Mouse (Mus musculus): Measurements from ENCODE around the gene Rhbdf2.
A peak's percentile ranks its signal among the peaks of the same experiment; 100 is the strongest.

The Rhbdf2 gene

GRCm38 (mm10) chr11:116666566-116666965 is 39.7 kb upstream of the Rhbdf2 start:
- Histone ChIP-seq H3K9me3 (ENCODE audit: low read length) (no peaks in the 10 kb centered on the region), H3K27me3 (ENCODE audit: insufficient read depth, low read length) (peaks cover 36% of the 10 kb centered on the region), H3K4me1 (replicated peaks; ENCODE audit: low read depth, low read length) (peaks cover 78% of the 10 kb centered on the region), H3K36me3 (ENCODE audit: insufficient read depth, low read length) (no peaks in the 10 kb centered on the region), H3K4me3 (replicated peaks; ENCODE audit: low read length) (no peak overlapping the region)
- no peak for TF ChIP-seq CTCF (conservative IDR thresholded peaks at IDR 0.05; ENCODE audit: low read length)

- no peak overlapping the region for H3K4me3 ChIP-seq (replicated peaks; ENCODE audit: low read length)
- H3K36me3 ChIP-seq (ENCODE audit: insufficient read depth, low read length) = no peaks in the 10 kb centered on the region
- H3K27me3 ChIP-seq (ENCODE audit: insufficient read depth, low read length) = peaks cover 42% of the 10 kb centered on the region
- H3K9me3 ChIP-seq (ENCODE audit: low read length) = no peaks in the 10 kb centered on the region
- peaks cover 83% of the 10 kb centered on the region for H3K4me1 ChIP-seq (replicated peaks; ENCODE audit: low read depth, low read length)
- TF ChIP-seq NANOG (IDR thresholded peaks at IDR 0.05; ENCODE audit: borderline replicate concordance, low read length) (no peak), POU5F1 (IDR thresholded peaks at IDR 0.05; ENCODE audit: borderline replicate concordance, low read length) (no peak), CTCF (conservative IDR thresholded peaks at IDR 0.05; ENCODE audit: low read length) (no peak)
Observed at GRCm38 (mm10) chr11:116665289-116665688, 38.5 kb upstream of the Rhbdf2 start.

- H3K36me3 ChIP-seq (ENCODE audit: insufficient read depth, low read length) = no peaks in the 10 kb centered on the region
Observed at GRCm38 (mm10) chr11:116661948-116662377, 35.1 kb upstream of the Rhbdf2 start.

GRCm38 (mm10) chr11:116661291-116661947 is 34.6 kb upstream of the Rhbdf2 start:
- Histone ChIP-seq H3K4me3 (replicated peaks; ENCODE audit: low read length) (peak overlapping the region; percentile 41), H3K27me3 (ENCODE audit: insufficient read depth, low read length) (peaks cover 49% of the 10 kb centered on the region), H3K36me3 (ENCODE audit: insufficient read depth, low read length) (no peaks in the 10 kb centered on the region), H3K9me3 (ENCODE audit: low read length) (no peaks in the 10 kb centered on the region), H3K4me1 (replicated peaks; ENCODE audit: low read depth, low read length) (peaks cover 98% of the 10 kb centered on the region)
- no peak for TF ChIP-seq POU5F1 (IDR thresholded peaks at IDR 0.05; ENCODE audit: borderline replicate concordance, low read length)

More at GRCm38 (mm10) chr11:116661948-116662377, 35.1 kb upstream of the Rhbdf2 start:
- Histone ChIP-seq H3K4me1 (replicated peaks; ENCODE audit: low read depth, low read length) (peaks cover 95% of the 10 kb centered on the region), H3K9me3 (ENCODE audit: low read length) (no peaks in the 10 kb centered on the region), H3K27me3 (ENCODE audit: insufficient read depth, low read length) (peaks cover 49% of the 10 kb centered on the region), H3K4me3 (replicated peaks; ENCODE audit: low read length) (peak overlapping the region; percentile 41)
- TF ChIP-seq POU5F1 (IDR thresholded peaks at IDR 0.05; ENCODE audit: borderline replicate concordance, low read length) = no peak
- TF ChIP-seq NANOG (IDR thresholded peaks at IDR 0.05; ENCODE audit: borderline replicate concordance, low read length) = no peak
- no peak for TF ChIP-seq CTCF (conservative IDR thresholded peaks at IDR 0.05; ENCODE audit: low read length)

GRCm38 (mm10) chr11:116660181-116660580 is 33.4 kb upstream of the Rhbdf2 start:
- H3K36me3 ChIP-seq (ENCODE audit: insufficient read depth, low read length) = no peaks in the 10 kb centered on the region
- TF ChIP-seq POU5F1 (IDR thresholded peaks at IDR 0.05; ENCODE audit: borderline replicate concordance, low read length) (no peak), NANOG (IDR thresholded peaks at IDR 0.05; ENCODE audit: borderline replicate concordance, low read length) (no peak), CTCF (conservative IDR thresholded peaks at IDR 0.05; ENCODE audit: low read length) (no peak)
- H3K9me3 ChIP-seq (ENCODE audit: low read length) = no peaks in the 10 kb centered on the region

GRCm38 (mm10) chr11:116659027-116659621 is 32.3 kb upstream of the Rhbdf2 start:
- no peaks in the 10 kb centered on the region for H3K36me3 ChIP-seq (ENCODE audit: insufficient read depth, low read length)
- H3K27me3 ChIP-seq (ENCODE audit: insufficient read depth, low read length) = peaks cover 61% of the 10 kb centered on the region
- H3K9me3 ChIP-seq (ENCODE audit: low read length) = no peaks in the 10 kb centered on the region
- TF ChIP-seq NANOG (IDR thresholded peaks at IDR 0.05; ENCODE audit: borderline replicate concordance, low read length) = no peak
- no peak for TF ChIP-seq POU5F1 (IDR thresholded peaks at IDR 0.05; ENCODE audit: borderline replicate concordance, low read length)
- no peak for TF ChIP-seq CTCF (conservative IDR thresholded peaks at IDR 0.05; ENCODE audit: low read length)
- H3K4me1 ChIP-seq (replicated peaks; ENCODE audit: low read depth, low read length) = peaks cover 85% of the 10 kb centered on the region
- peak overlapping the region; percentile 69 for H3K4me3 ChIP-seq (replicated peaks; ENCODE audit: low read length)

More at GRCm38 (mm10) chr11:116660181-116660580, 33.4 kb upstream of the Rhbdf2 start:
- peaks cover 87% of the 10 kb centered on the region for H3K4me1 ChIP-seq (replicated peaks; ENCODE audit: low read depth, low read length)
- H3K27me3 ChIP-seq (ENCODE audit: insufficient read depth, low read length) = peaks cover 52% of the 10 kb centered on the region
- H3K4me3 ChIP-seq (replicated peaks; ENCODE audit: low read length) = peak overlapping the region; percentile 69

GRCm38 (mm10) chr11:116658238-116658637 is 31.4 kb upstream of the Rhbdf2 start:
- H3K27me3 ChIP-seq (ENCODE audit: insufficient read depth, low read length) = peaks cover 61% of the 10 kb centered on the region
- H3K4me3 ChIP-seq (replicated peaks; ENCODE audit: low read length) = peak overlapping the region; percentile 76
- TF ChIP-seq POU5F1 (IDR thresholded peaks at IDR 0.05; ENCODE audit: borderline replicate concordance, low read length) (no peak), CTCF (conservative IDR thresholded peaks at IDR 0.05; ENCODE audit: low read length) (no peak), NANOG (IDR thresholded peaks at IDR 0.05; ENCODE audit: borderline replicate concordance, low read length) (no peak)
- peaks cover 80% of the 10 kb centered on the region for H3K4me1 ChIP-seq (replicated peaks; ENCODE audit: low read depth, low read length)
- no peaks in the 10 kb centered on the region for H3K9me3 ChIP-seq (ENCODE audit: low read length)
- no peaks in the 10 kb centered on the region for H3K36me3 ChIP-seq (ENCODE audit: insufficient read depth, low read length)

GRCm38 (mm10) chr11:116657311-116658223 is 30.7 kb upstream of the Rhbdf2 start:
- H3K27me3 ChIP-seq (ENCODE audit: insufficient read depth, low read length) = peaks cover 61% of the 10 kb centered on the region
- H3K9me3 ChIP-seq (ENCODE audit: low read length) = no peaks in the 10 kb centered on the region
- peak overlapping the region; percentile 76 for H3K4me3 ChIP-seq (replicated peaks; ENCODE audit: low read length)
- no peaks in the 10 kb centered on the region for H3K36me3 ChIP-seq (ENCODE audit: insufficient read depth, low read length)
- H3K4me1 ChIP-seq (replicated peaks; ENCODE audit: low read depth, low read length) = peaks cover 80% of the 10 kb centered on the region
- no peak for TF ChIP-seq CTCF (conservative IDR thresholded peaks at IDR 0.05; ENCODE audit: low read length)
- no peak for TF ChIP-seq NANOG (IDR thresholded peaks at IDR 0.05; ENCODE audit: borderline replicate concordance, low read length)
- TF ChIP-seq POU5F1 (IDR thresholded peaks at IDR 0.05; ENCODE audit: borderline replicate concordance, low read length) = no peak
